Mouse (Mus musculus) forebrain, embryonic 15.5 days (tissue): ENCODE results near the gene Cfdp1. TPM values are rescaled to one million over a fixed set of nuclear protein-coding genes. Genes with fewer than 3 reads are reported as not detected.

Experiments used
- ATAC-seq: fragments of 200-750 bp; cut with Nextera tagmentation; replicated peaks from 2 replicates; pipeline ENCODE4 v1.8.0; 2017; ENCODE audit warnings: mild to moderate bottlenecking, moderate TSS enrichment, moderate library complexity
- H3K27ac ChIP-seq: fragments of 300-500 bp; sonication (generic); replicated peaks from 2 replicates; pipeline ENCODE4 v1.5.1; 2015; ENCODE audit warnings: mild to moderate bottlenecking, inconsistent platforms
- H3K27me3 ChIP-seq: fragments of 300-500 bp; sonication (generic); 2 replicates; pipeline ENCODE4 v1.6.1; 2015; ENCODE audit warnings: inconsistent platforms
- H3K36me3 ChIP-seq: fragments of 300-500 bp; sonication (generic); 2 replicates; pipeline ENCODE4 v1.6.1; 2015; ENCODE audit warnings: mild to moderate bottlenecking, inconsistent platforms
- H3K4me1 ChIP-seq: fragments of 300-500 bp; sonication (generic); 2 replicates; pipeline ENCODE4 v1.6.1; 2015; ENCODE audit warnings: inconsistent platforms
- H3K4me2 ChIP-seq: fragments of 300-500 bp; sonication (generic); replicated peaks from 2 replicates; pipeline ENCODE4 v1.6.1; 2015; ENCODE audit warnings: mild to moderate bottlenecking, inconsistent platforms
- H3K4me3 ChIP-seq: fragments of 300-500 bp; sonication (generic); 2 replicates; pipeline ENCODE4 v1.5.1; 2015; ENCODE audit warnings: mild to moderate bottlenecking, inconsistent platforms
- H3K9ac ChIP-seq: fragments of 300-500 bp; sonication (generic); replicated peaks from 2 replicates; pipeline ENCODE4 v1.6.1; 2015; ENCODE audit warnings: mild to moderate bottlenecking, inconsistent platforms
- H3K9me3 ChIP-seq: fragments of 300-500 bp; sonication (generic); 2 replicates; pipeline ENCODE4 v1.6.1; 2016; ENCODE audit warnings: inconsistent platforms
- WGBS: fragments of 180-500 bp; shearing (Covaris S2); methylation state at CpG from one replicate; pipeline ENCODE4 v1.1.7; 2015; ENCODE audit warnings: mixed read lengths; 5-methylcytosine and 5-hydroxymethylcytosine counted together
- polyA plus RNA-seq: library from polyadenylated mRNA; unstranded; fragments of >200 nt; fragmentation: Nextera tagmentation; extraction: Ambion mirVana; gene quantifications from 2 replicates; pipeline ENCODE4 v1.2.1, GENCODE M21; 2015

Cfdp1 gene
- polyA plus RNA-seq, 1 experiment from 2014 or later = 173 TPM

- no peak overlapping the region for H3K4me3 ChIP-seq
- no peak overlapping the region for H3K4me2 ChIP-seq
- no peaks in the 10 kb centered on the region for H3K9me3 ChIP-seq
- no peaks in the 10 kb centered on the region for H3K36me3 ChIP-seq
- no peak overlapping the region for H3K9ac ChIP-seq
- peaks cover 32% of the 10 kb centered on the region for H3K4me1 ChIP-seq
- ATAC-seq = no peak
- no peaks in the 10 kb centered on the region for H3K27me3 ChIP-seq
- H3K27ac ChIP-seq = no peak overlapping the region
- 94% methylated on average over 6 of the region's 6 CpGs for WGBS
Measured at GRCm38 (mm10) chr8:111775766-111776165, 78.3 kb downstream of the Cfdp1 start.

GRCm38 (mm10) chr8:111773476-111773875 is 80.6 kb downstream of the Cfdp1 start:
- Histone ChIP-seq H3K9me3 (no peaks in the 10 kb centered on the region), H3K27ac (no peak overlapping the region), H3K4me2 (no peak overlapping the region), H3K9ac (no peak overlapping the region), H3K27me3 (no peaks in the 10 kb centered on the region), H3K36me3 (no peaks in the 10 kb centered on the region), H3K4me1 (peaks cover 41% of the 10 kb centered on the region), H3K4me3 (no peak overlapping the region)
- ATAC-seq = no peak
- WGBS = 94% methylated on average over 5 of the region's 5 CpGs

- no peaks in the 10 kb centered on the region for H3K36me3 ChIP-seq
- H3K27ac ChIP-seq = no peak overlapping the region
- H3K4me2 ChIP-seq = no peak overlapping the region
- no peaks in the 10 kb centered on the region for H3K9me3 ChIP-seq
- no peaks in the 10 kb centered on the region for H3K27me3 ChIP-seq
- H3K9ac ChIP-seq = no peak overlapping the region
- ATAC-seq = no peak
- peaks cover 37% of the 10 kb centered on the region for H3K4me1 ChIP-seq
- WGBS = 88% methylated on average over 7 of the region's 7 CpGs
- H3K4me3 ChIP-seq = no peak overlapping the region
Measured at GRCm38 (mm10) chr8:111773057-111773456, 81.0 kb downstream of the Cfdp1 start.

- Histone ChIP-seq H3K36me3 (no peaks in the 10 kb centered on the region; the same call in 1 of the 2 replicates), H3K9ac (no peak overlapping the region), H3K4me1 (peaks cover 34% of the 10 kb centered on the region), H3K27me3 (no peaks in the 10 kb centered on the region), H3K4me2 (no peak overlapping the region), H3K4me3 (no peak overlapping the region), H3K27ac (no peak overlapping the region), H3K9me3 (no peaks in the 10 kb centered on the region)
- 90% methylated on average over 9 of the region's 9 CpGs for WGBS
- ATAC-seq = no peak
Measured at GRCm38 (mm10) chr8:111772083-111772482, 82.0 kb downstream of the Cfdp1 start.

- Histone ChIP-seq H3K27ac (peak overlapping the region; percentile 91), H3K36me3 (no peaks in the 10 kb centered on the region; the same call in 1 of the 2 replicates), H3K4me3 (no peak overlapping the region), H3K9ac (no peak overlapping the region), H3K9me3 (no peaks in the 10 kb centered on the region), H3K4me1 (peaks cover 35% of the 10 kb centered on the region), H3K27me3 (no peaks in the 10 kb centered on the region), H3K4me2 (no peak overlapping the region)
- 91% methylated on average over 6 of the region's 6 CpGs for WGBS
- no peak for ATAC-seq
Measured at GRCm38 (mm10) chr8:111771625-111772020, 82.5 kb downstream of the Cfdp1 start.

GRCm38 (mm10) chr8:111770958-111771624 is 83.0 kb downstream of the Cfdp1 start:
- Histone ChIP-seq H3K27me3 (no peaks in the 10 kb centered on the region), H3K9me3 (no peaks in the 10 kb centered on the region), H3K9ac (no peak overlapping the region), H3K4me3 (no peak overlapping the region), H3K4me2 (no peak overlapping the region), H3K27ac (peak overlapping the region; percentile 91), H3K4me1 (peaks cover 35% of the 10 kb centered on the region), H3K36me3 (no peaks in the 10 kb centered on the region; the same call in 1 of the 2 replicates)
- peak; percentile 80 for ATAC-seq
- WGBS = 53% methylated on average over 5 of the region's 5 CpGs

- Histone ChIP-seq H3K27me3 (no peaks in the 10 kb centered on the region), H3K9me3 (no peaks in the 10 kb centered on the region), H3K4me3 (no peak overlapping the region), H3K36me3 (no peaks in the 10 kb centered on the region; the same call in 1 of the 2 replicates), H3K4me1 (peaks cover 35% of the 10 kb centered on the region), H3K4me2 (no peak overlapping the region), H3K27ac (peak overlapping the region; percentile 91), H3K9ac (peak overlapping the region; percentile 12; the same call in 1 of the 2 replicates)
- 17% methylated on average over 12 of the region's 12 CpGs for WGBS
- peak; percentile 78 for ATAC-seq
Measured at GRCm38 (mm10) chr8:111769764-111770428, 84.2 kb downstream of the Cfdp1 start.

- ATAC-seq = no peak
- Histone ChIP-seq H3K27me3 (no peaks in the 10 kb centered on the region), H3K4me3 (no peak overlapping the region), H3K9me3 (no peaks in the 10 kb centered on the region), H3K4me2 (no peak overlapping the region), H3K9ac (no peak overlapping the region), H3K4me1 (peaks cover 35% of the 10 kb centered on the region), H3K27ac (peak overlapping the region; percentile 91), H3K36me3 (no peaks in the 10 kb centered on the region; the same call in 1 of the 2 replicates)
- 59% methylated on average over 14 of the region's 15 CpGs for WGBS
Measured at GRCm38 (mm10) chr8:111769296-111769695, 84.8 kb downstream of the Cfdp1 start.

GRCm38 (mm10) chr8:111768651-111769050 is 85.4 kb downstream of the Cfdp1 start:
- H3K4me1 ChIP-seq = peaks cover 35% of the 10 kb centered on the region
- WGBS = 83% methylated on average over 6 of the region's 6 CpGs
- H3K9me3 ChIP-seq = no peaks in the 10 kb centered on the region
- H3K9ac ChIP-seq = no peak overlapping the region
- no peak overlapping the region for H3K4me3 ChIP-seq
- no peak for ATAC-seq
- H3K4me2 ChIP-seq = no peak overlapping the region
- H3K27me3 ChIP-seq = no peaks in the 10 kb centered on the region
- no peak overlapping the region for H3K27ac ChIP-seq
- H3K36me3 ChIP-seq = no peaks in the 10 kb centered on the region; the same call in 1 of the 2 replicates

- no peaks in the 10 kb centered on the region for H3K27me3 ChIP-seq
- no peaks in the 10 kb centered on the region; the same call in 1 of the 2 replicates for H3K36me3 ChIP-seq
- no peak overlapping the region for H3K4me3 ChIP-seq
- no peak overlapping the region for H3K27ac ChIP-seq
- ATAC-seq = no peak
- WGBS = 87% methylated on average over 4 of the region's 4 CpGs
- no peak overlapping the region for H3K4me2 ChIP-seq
- H3K9ac ChIP-seq = no peak overlapping the region
- H3K4me1 ChIP-seq = peaks cover 25% of the 10 kb centered on the region
- H3K9me3 ChIP-seq = no peaks in the 10 kb centered on the region
Measured at GRCm38 (mm10) chr8:111765616-111766015, 88.5 kb downstream of the Cfdp1 start.

- Histone ChIP-seq H3K27ac (no peak overlapping the region), H3K4me1 (peaks cover 24% of the 10 kb centered on the region), H3K4me2 (no peak overlapping the region), H3K9me3 (no peaks in the 10 kb centered on the region), H3K9ac (no peak overlapping the region), H3K27me3 (no peaks in the 10 kb centered on the region), H3K36me3 (no peaks in the 10 kb centered on the region; the same call in 1 of the 2 replicates), H3K4me3 (no peak overlapping the region)
- no peak for ATAC-seq
- WGBS = 93% methylated on average over 9 of the region's 9 CpGs
Measured at GRCm38 (mm10) chr8:111765096-111765495, 89.0 kb downstream of the Cfdp1 start.

- no peaks in the 10 kb centered on the region for H3K9me3 ChIP-seq
- ATAC-seq = peak; percentile 58; the same call in 1 of the 2 replicates
- 68% methylated on average over 13 of the region's 13 CpGs for WGBS
- H3K4me3 ChIP-seq = no peak overlapping the region
- H3K27ac ChIP-seq = peak overlapping the region; percentile 35
- no peaks in the 10 kb centered on the region for H3K36me3 ChIP-seq
- H3K4me2 ChIP-seq = no peak overlapping the region
- H3K27me3 ChIP-seq = no peaks in the 10 kb centered on the region
- no peak overlapping the region for H3K9ac ChIP-seq
- peaks cover 7% of the 10 kb centered on the region; the same call in 1 of the 2 replicates for H3K4me1 ChIP-seq
Measured at GRCm38 (mm10) chr8:111760708-111761107, 93.4 kb downstream of the Cfdp1 start.
